Mouse (Mus musculus) inflammation-experienced regulatory T-cells, adult 6 months (primary cell): ENCODE data around the gene Keap1. TPM values are rescaled to one million over a fixed set of nuclear protein-coding genes. Genes with fewer than 3 reads are reported as not detected.
"Not testable (repeated sequence)": the region's sequence is repeated elsewhere in the genome, so short reads cannot be mapped to it uniquely, and the experiment has no call there.

Experiments used
- ATAC-seq: one replicate; pipeline ENCODE4 v1.8.0; 2017
- polyA plus RNA-seq, 3 experiments: library from polyadenylated mRNA; unstranded; fragments of 100-300 nt; shearing (Covaris generic); gene quantifications; one replicate each; pipeline ENCODE4 v1.2.1; 2017

The Keap1 gene
- 10 to 100 TPM; 20.8 to 28.9 (median 21.5) TPM for polyA plus RNA-seq

DNA sequence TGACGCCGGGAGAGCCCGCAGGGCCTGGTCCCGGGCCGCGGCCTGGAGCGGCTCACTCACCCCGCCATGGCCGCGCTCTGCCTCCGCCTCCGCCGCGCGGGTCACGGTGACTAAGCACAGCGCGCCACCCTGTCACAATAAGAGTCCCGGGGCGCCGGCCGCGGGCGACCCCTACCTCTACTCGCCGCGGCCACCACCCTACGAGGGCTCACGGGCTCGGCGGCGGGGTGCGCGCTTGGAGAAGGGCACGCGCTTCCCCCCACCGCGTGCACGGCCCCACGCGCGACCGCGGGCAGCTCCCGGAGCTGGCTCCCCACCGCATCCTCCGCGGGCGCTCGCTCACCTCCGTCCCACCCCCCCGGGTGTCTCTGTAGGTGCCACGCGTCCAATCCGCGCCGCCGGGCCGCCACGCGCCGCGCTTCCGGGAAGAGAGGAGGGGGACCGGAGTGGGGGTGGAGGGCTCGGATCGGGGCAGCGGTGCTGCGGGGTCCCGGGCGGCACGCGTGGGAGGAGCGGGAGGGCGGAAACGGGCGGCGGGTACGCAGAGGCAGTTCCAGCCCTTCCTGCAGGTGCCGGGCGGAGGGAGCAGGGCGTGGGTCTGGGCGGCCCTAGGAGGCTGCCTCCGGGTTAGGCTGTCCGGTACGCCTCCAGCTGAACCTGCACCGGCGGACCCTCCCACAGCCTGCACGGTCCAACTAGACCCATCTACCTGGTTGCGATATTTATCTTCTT, at the start of gene Keap1:
Keap1 (minus strand) TSS at position 629 of the 732 bp plus-strand sequence.
- ATAC-seq: peak; percentile 64

DNA sequence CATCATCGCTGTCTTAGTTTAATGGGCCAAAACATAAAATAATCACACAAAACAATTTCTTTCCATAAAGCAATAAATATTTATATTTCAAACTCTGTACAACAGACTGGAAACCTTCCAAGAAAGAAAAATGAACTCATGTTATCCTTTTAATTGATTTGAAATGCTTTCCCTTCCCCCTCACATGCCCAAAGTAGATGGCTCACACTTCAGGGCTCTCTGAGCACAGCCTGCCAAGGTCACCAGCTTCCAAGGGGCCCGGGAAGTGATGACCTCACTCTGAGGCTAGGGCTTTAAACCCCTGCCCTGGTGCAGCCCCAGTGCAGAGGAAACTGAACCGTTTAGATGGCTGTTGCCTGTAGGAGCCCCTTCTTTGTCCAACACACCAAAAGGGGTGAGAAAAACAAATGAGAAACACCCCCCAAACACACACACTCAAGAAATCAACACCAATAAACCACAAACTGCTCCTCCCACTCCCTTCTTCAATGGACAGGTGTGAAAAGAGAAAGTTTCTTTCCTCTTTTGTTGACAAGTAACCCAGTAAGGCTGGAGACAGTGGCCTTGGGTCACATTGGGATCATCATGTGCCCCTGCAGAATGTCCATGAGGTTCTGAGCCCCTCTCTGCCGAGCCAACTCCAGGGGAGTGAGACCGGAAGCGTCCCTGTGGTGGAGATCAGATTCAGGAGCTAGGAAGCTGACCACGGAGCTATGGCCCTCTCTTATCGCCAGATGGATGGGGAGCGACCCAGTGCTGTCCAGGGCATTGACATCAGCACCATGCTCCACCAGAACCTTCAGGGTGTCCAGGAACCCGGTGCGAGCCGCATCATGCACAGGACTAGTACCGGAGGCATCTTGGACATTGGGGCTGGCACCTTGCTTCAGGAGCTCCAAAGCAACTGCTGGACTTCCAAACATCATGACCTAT, 49.5 kb upstream of the Keap1 start:
- no peak for ATAC-seq

DNA sequence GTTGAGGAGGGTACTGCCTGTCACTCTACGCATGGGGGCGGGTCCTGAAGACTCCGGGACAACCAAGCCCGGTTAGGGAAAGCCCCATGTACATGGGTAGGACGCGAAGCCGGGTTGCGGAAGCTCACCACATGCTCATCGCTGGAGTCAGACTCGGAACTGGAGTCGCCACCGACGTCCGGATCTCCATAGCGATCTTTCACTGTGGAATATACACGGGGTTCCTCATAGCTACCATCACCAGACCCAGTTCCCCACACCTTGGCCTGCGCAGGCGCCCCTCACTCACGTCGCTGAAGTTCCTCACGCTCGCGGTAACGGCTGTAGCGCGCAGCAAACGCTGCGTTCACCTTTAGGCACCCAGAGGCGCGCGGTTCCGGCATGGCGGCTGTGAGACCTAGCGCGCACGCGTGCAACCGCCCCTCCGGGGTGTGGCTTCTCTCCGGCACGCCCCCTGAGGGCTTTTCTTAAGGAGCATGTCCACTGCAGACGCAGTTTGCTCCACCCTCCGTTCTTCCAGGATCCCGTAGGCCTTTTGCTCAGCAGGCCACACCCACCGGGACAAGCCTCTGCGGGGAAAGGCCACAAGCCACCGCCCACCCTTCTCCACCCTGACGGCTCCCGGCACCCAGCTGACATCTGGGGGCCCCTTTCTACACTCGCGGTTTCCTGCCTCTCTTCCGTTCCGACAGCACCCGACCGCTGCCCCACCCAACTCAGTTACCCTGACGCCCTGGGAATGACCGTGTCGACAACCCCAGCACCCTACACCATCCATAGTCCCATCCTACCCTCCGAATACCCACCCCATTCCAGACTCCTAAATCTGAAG, 48.6 kb upstream of the Keap1 start, which contains the start of gene Kri1:
Kri1 (minus strand) TSS at position 399 of the 832 bp plus-strand sequence.
- peak; percentile 61 for ATAC-seq

DNA sequence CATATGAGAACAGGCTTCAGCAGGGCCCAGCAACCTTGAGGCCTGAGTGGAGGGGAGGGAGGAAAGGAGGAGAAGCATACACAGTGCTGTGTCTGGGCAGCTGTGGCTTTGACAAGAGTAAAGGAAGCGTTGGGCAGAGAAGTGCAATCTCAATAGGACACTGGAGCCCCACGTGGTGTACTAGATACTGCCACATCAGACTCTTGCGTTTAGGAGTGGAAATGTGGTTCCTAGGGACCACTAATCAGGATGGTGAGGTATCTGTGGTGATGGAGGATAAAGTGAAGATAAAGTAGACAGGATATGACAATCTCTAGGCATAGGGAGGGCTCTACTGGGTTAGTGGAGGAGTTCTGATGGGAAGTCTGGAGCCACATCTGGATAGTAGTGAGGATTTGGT, 47.6 kb upstream of the Keap1 start:
- ATAC-seq: no peak

DNA sequence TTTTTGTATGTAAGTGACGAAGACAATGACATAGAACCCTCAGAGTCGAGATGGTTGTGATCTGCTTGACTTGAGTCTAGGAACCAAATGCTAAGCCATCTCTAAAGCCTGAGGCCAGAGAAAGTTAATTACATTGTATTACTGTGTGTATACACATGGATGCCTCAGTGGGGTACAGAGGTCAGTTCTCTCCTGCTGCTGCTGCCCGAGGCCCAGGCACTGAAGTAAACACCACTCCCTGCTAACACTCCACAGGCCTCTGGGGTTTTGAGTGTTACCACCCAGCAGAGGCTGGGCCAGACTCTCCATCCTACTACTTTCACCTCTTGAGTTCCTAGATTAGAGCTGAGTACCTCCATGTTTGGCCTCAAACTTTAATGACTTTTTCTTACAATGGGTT, 44.8 kb upstream of the Keap1 start:
- no peak for ATAC-seq

DNA sequence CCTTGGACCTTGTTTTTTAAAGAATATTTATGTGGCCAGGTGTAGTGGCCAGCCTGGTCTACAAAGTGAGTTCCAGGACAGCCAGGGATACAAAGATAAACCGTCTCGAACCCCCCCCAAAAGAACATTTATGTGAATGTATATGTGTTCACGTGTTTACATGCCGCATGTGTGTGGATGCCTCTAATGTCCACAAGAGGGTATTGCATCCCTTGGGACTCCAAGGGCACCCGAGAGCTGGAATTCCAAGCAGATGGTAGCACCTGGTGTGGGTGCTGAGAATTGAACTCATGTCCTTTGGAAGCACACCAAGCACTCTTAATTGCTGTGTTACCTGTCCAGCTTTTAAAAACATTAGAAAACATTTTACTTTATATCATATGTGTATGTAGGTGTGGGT, 44.4 kb upstream of the Keap1 start:
- ATAC-seq: no peak

DNA sequence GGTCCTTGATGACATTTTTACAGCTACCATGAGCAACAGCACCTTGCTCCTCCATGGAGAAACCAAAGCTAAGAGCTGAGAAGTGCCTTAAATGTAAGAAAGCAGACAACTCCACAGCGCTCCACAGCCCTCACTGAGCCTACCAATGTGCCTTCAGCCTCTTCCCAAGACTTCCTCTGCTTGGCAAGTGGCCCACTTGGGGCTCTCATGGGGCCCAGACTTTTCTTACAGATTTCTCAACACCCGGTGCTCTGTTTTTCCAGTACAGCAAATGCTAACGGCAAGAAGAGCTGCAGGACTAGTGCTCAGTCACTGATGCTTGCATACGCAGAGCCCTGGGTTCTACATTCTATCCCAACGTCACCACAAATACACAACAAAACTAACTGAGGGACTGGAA, 38.6 kb upstream of the Keap1 start:
- ATAC-seq: no peak

DNA sequence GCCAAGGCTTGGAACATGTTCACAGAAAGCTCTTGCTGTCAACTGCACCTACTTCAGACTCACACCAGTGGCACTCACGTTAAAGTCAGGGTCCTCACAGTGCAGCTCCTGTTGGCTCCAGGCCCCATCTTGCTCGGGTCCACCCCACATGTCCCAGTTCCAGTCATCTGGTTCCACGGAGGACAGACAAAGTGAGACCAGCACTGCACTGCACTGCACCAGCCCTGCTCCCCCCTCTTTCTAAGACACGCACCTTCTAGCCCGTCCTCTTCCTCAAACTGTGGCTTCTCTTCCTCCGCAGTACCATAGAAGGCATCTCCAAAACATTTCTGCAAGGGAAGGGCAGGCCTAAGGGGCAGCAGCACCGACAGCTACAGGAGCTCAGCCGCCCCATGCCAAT, 37.1 kb upstream of the Keap1 start:
- no peak for ATAC-seq

DNA sequence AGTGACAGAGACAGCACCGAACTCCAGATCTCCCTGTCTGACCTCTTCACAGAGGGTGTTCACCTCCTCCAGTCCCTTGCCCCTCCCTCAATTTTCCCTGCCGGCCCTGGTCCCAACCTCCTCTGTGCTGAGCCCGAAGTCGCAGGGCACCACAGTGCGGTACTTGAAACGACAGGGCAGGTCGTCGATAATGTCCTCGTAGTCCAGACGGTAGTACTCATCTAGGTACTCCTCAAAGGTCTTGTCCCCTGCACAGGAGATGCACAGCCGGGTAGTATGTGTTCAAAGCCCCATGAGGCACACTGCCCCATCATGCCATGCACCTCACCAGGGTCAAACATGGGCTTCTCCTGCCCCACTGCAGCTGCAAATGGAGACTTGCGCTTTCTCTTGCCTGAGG, 36.6 kb upstream of the Keap1 start:
- no peak for ATAC-seq

DNA sequence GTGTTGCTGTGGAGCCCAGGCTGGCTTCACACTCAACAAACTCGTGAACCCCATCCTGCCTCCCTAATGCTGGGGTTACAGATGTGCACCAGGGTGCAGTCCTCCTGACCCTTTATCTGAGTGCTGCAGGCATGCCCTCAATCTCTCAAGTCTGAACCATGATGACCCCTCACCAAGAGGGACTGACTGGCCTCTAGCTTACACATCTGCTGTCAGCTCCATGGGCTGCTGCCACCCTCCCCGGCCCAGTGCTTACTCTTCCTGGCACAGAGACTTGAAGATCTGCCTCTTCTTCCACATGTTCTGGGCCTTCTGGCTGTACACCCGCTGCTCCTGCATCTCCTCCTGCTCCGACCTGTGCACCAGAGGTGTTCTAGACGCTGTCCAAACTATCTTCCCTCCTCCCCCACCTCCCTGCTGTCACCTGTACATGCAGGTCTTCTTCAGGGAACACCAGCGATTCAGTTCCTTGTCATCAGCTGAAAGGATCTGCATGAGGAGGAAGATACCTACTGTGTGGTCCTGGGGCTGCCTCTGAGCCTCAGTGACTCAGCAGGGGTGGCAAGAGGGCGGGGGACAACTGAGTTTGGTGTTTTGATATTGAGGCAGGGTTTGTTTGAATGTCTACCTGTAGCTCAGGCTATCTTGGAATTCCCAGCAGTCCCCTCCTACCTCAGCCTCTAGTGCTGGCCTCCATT, 36.0 kb upstream of the Keap1 start:
- no peak for ATAC-seq

DNA sequence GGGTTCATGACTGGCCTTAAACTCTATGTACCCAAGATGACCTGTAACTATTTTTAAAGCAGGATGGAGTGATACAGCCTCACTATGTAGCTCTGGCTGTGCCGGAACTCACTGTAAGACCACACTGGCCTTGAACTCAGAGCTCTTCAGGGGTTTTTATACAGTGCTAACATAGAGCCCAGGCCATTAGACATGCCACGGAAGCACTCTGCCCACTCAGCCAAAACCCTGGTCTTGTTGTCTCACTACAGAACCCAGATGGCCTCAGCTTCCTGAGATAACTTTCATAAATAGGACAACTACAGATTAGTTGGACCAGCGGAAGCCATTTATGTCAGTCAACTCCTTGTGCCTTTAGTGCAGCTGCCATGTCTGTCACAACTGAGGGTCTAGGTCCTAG, 35.2 kb upstream of the Keap1 start:
- ATAC-seq: no peak

DNA sequence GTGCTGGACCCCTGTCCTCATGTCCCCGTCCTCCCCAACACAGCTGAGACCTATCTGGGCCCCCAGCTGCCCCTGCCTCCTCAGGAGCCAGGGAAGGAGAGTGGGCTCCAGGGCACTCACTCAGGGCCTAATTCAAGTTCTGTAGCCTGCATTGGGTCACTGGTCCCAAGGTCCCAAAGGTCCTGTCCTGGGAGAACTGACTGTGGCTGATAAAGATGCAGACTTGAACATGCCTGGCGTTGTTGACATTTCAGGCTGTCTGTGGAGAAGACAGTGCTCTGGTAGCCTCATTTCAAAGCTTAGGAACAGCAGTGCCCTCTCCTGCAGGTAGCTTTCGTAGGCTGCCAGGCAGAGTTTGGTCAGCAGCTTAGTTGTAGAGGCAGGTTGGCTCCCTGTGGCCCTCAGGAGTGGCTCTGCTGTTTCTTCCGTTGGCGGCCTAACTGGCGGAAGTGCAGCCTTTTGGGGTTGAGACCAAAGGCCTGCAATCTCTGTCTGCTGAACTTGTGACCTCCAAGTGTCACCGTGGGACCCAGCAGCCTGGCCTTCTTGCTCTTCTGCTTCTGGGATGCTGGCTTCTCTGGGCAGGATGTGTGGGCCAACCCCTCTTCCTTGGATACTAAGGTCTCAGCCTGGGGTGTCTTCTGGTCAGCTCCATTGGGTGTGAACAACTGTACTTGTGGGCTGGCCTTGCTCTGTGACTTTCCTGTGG, 34.5 kb upstream of the Keap1 start:
- ATAC-seq: no peak

DNA sequence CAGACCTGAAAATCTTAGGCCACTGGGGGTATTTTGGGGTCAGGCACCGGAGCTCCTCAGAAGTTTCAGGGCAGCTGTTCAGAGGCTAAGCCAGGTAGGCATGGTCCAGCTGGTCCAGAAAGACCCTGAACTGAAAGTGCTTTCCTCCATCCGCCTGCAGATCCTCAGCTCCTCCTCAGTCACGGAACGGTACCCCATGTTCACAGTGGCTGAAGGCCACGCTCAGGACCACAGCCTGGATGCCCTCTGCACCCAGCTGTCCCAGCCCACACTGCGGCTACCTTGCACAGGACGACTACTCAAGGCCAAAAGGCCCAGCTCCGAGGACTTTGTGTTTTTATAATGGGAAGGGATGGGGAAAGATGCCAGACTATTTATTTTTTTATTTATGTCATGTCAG, 33.9 kb upstream of the Keap1 start:
- no peak for ATAC-seq

DNA sequence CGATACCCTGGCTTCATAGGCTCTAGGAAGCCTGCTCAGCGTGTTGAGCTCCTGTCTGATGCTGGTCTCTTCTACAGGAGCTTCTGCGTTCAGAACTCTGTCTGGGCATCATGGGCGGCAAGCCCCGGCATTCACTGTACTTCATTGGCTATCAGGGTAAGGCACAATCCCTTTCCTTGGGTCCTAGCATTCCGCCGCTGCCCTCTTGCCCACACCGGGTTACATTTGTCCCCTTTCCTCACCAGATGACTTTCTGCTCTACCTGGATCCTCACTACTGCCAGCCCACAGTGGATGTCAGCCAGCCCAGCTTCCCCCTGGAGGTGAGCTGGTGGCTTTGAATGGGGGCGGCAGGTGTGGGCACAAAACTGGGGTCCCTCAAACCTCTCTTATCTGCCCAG, 33.2 kb upstream of the Keap1 start:
- ATAC-seq: no peak

DNA sequence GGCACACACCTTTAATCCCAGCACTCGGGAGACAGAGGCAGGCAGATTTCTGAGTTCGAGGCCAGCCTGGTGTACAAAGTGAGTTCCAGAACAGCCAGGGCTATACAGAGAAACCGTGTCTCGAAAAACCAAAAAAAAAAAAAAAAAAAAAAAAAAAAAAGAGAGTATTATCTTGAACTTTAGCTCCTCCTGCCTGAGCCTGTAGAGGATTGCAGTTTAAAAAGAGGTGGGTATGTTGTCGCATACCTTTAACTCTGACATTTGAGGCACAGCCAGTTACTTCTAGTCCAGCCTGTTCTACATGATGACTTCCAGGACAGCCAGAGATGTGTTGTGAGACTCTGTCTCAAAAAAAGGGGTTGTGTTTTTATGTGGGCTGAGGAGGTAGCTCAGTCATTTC, 30.4 kb upstream of the Keap1 start:
- not testable (repeated sequence) for ATAC-seq

DNA sequence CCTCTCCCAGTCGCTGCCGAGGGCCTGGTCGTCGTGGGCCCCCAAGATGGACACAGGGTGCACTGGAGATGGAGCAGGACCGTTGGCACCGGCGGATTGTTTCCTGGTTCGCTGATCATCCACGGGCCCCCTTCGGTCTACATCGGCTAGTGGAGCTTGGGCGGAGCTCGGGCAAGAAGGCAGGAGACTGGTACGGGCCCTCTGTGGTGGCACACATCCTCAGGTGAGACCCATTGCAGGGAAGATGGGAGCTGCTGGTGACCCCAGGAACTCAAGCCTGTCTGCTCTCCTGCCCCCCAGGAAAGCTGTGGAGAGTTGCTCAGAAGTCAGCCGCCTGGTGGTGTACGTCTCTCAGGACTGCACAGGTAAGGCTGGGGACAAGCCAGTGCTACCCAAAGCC, 29.1 kb upstream of the Keap1 start:
- ATAC-seq: no peak

DNA sequence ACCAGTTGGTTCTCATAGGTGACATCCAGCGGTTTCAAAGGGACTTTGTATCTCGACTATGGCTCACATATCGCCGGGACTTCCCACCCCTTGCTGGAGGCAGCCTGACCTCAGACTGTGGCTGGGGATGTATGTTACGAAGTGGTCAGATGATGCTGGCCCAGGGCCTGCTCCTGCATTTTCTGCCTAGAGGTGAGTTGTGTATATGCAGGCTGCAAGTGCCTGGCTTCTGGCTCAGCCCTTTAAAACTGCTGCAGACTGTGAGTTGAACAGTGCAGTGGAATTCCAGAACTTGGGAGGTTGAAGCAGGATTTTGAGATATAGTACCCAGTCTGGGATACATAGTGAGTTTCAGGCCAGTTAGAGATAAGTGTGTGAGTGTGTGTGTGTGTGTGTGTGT, 27.7 kb upstream of the Keap1 start:
- no peak for ATAC-seq

DNA sequence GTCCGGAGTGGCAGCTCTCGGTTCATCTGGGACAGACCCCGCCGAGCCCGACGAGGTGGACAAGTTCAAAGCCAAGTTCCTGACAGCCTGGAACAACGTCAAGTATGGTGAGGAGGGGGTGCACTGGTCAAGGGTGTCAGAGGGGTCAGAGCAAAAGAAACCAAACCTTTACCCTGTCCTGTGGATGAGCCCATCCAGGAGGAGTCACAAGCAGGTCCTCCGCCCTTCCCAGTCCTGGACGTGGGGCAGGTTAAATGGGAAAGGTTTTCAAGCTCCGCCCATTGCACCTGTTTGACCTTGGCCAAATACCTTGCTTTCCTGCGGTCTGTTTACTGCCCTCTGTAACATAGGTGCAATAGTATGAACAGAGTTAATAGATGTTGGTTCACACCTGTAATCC, 26.4 kb upstream of the Keap1 start:
- no peak for ATAC-seq

DNA sequence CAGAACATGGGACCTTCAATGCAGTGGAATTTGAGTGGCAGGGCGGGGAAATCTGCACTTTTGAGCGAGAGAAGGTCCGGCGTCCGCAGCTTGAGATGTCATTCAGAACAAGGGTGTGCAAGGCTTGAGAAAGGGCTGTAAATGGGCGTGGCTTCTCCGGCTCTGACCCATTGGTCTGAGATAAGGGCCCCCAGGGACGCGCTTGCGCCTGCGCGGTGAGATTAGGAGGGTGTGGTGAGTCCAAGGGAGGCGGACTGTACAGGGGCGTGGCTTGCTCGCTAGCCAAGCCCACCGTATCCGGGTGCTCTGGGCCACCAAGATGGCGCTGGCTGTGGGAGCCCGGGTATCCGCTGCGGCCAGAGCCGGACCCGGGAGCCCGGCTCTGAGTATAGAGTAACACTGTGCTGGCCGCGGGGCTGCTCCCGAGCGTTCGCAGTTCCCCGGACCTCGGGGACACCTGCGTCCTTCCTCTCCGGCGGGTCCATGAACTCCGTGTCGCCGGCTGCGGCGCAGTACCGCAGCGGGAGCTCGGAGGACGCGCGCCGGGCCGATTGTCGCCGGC, 25.9 kb upstream of the Keap1 start, which contains the start of gene Atg4d:
Atg4d (plus strand) TSS at position 294 of the 562 bp plus-strand sequence.
- peak; percentile 98 for ATAC-seq

DNA sequence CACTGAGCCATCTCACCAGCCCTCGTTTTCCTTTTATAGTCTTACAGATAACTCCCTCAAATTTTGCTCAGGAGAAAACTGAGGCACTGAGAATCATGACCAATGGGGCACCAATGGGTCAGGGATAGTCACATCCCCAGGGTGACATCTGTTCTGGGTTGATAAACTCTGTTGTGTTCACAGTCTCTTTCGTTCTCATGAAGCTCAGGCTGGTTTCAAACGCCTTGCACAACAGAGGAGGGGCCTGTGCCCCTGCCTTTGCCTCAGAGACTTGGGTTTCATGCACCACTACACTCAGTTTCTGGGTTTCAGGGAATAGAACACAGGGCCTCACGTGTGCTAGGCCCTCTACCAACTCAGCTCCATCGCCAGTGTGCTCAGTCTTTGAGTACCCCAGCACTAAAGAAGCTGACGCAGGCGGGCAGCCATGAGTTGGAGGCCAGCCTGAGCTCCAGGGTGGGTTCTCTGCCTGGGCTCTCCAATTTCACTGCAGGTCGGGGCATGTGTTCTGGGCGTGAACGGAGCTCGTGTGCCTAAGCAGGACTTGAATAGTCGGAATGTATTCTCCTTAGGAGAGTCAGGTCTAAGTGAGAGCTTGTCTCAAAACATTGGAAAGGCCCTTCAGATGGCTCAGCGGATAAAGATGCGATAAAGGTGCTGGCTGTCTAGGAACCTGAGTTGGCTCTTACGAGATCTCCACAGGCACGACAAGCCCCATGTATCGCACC, 25.3 kb upstream of the Keap1 start:
- ATAC-seq: no peak
